8 mouse cellular contexts compared by ENCODE assay signal in the genomic region with DNA sequence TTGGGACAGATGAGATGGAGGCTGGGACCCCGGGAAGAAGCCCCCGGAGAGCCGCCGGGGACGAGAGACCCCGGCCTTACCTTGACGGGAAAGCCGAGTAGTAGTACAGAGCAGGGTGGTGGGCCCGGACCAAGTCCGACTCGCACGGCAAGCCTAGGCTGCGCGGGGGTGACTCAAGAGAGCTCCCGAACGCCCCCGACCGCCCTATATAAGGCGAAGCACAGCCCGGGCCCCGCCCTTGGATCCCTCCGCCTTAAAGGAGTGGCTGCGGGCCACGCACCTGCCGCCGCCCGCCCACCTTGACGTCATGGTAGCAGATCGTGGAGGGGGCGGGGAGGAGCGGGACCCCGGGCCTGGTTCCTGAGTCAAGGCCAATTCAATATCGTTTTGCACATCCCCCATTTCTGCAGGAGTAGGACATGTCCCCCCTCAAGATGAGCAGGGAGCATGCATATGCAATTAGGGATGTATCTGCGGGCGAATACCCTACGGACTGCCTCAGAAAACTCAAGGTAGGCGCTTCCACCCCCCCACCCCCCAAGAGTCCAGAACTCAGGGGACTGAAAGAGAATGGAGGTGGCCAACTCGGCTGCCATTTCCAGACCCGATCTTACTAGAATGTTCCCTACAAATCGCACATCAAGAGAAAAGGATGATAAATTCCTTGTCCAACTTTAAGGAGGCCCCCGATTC. TPM values are rescaled to one million over a fixed set of nuclear protein-coding genes. Genes with fewer than 3 reads are reported as not detected.
A peak's percentile ranks its signal among the peaks of the same experiment; 100 is the strongest.
DNase-seq lines count a peak whose midpoint lies in the region; ATAC-seq lines count a peak whose summit lies in the region.

TSS of gene Hsp90ab1 (minus strand) at position 185 of the 693 bp plus-strand sequence.

- under 1% methylated on average over 35 of the region's 41 CpGs for WGBS in hindbrain, embryonic 16.5 days
- WGBS in macrophage (ENCODE audit: missing documents) = 0% methylated on average over 40 of the region's 41 CpGs

- peak; percentile 82 for ATAC-seq in hindbrain, embryonic 16.5 days

- H3K27me3 ChIP-seq in hindbrain, embryonic 16.5 days (replicated peaks; ENCODE audit: control insufficient read depth, insufficient read depth, low read length) = no peaks in the 10 kb centered on the region

- peak; percentile 98 for DNase-seq in T-cell, adult 2 months (ENCODE audit: low spot score)
- DNase-seq in cerebellum, postnatal 36 days = peak; percentile 98 to 99
- peak; percentile 99 for DNase-seq in gastrocnemius, adult 18-20 months (ENCODE audit: low spot score)
- peak; percentile 99 to 100 for DNase-seq in left cerebral cortex, adult 18-20 months (ENCODE audit: low spot score in 2 of 2)
- peak; percentile 99 for DNase-seq in right cerebral cortex, adult 18-20 months
- peak; percentile 98 for DNase-seq in urinary bladder, postnatal 10 days (ENCODE audit: low spot score)

- peaks cover 20% of the 10 kb centered on the region for H3K4me1 ChIP-seq in hindbrain, embryonic 16.5 days (ENCODE audit: control insufficient read depth, insufficient read depth, low read depth, low read length)

- peak within 1 kb of the TSS; percentile 100 for H3K4me3 ChIP-seq in hindbrain, embryonic 16.5 days (ENCODE audit: low read length)
- H3K4me3 ChIP-seq in macrophage (ENCODE audit: inconsistent target) = peak within 1 kb of the TSS; percentile 73

- H3K36me3 ChIP-seq in hindbrain, embryonic 16.5 days (ENCODE audit: control insufficient read depth, insufficient read depth, low read length) = peaks cover 28% of the 10 kb centered on the region
- peaks cover 32% of the 10 kb centered on the region for H3K36me3 ChIP-seq in macrophage (ENCODE audit: inconsistent target)

- no peaks in the 10 kb centered on the region for H3K9me3 ChIP-seq in hindbrain, embryonic 16.5 days (ENCODE audit: control insufficient read depth, low read length)

- peak within 1 kb of the TSS; percentile 98 for H3K27ac ChIP-seq in hindbrain, embryonic 16.5 days (ENCODE audit: low read depth, low read length)
- peak within 1 kb of the TSS; percentile 94 for H3K27ac ChIP-seq in macrophage

- H3K4me2 ChIP-seq in hindbrain, embryonic 16.5 days (ENCODE audit: low read length) = peak within 1 kb of the TSS; percentile 84

- H3K9ac ChIP-seq in hindbrain, embryonic 16.5 days (ENCODE audit: low read depth, low read length) = peak within 1 kb of the TSS; percentile 99

- peaks cover 40% of the 10 kb centered on the region for H3K79me2 ChIP-seq in macrophage (ENCODE audit: inconsistent target)

RNA-seq across cellular contexts. Expression of gene Hsp90ab1, which starts in this region (rescaled TPM):
- total RNA-seq in gastrocnemius, adult 18-20 months (2021) = 1,000 to 10,000 TPM; 1,074 to 1,224 TPM
- 1,542 and 1,571 TPM in 2 replicates for polyA plus RNA-seq in hindbrain, embryonic 16.5 days (2015; fragmentation: Nextera tagmentation; extraction: Ambion mirVana)
- total RNA-seq in left cerebral cortex, adult 18-20 months (2021) = 1,000 to 10,000 TPM; 1,506 to 1,598 TPM
- total RNA-seq in macrophage (2018; cell fraction: chromatin; rRNA removed) = 100 to 1,000 TPM in 24 of 26 experiments, 10 to 100 TPM in 2; 75.3 to 326 (median 157) TPM
- 1,000 to 10,000 TPM in 1 of 26 experiments, 100 to 1,000 TPM in 25; 478 to 1,021 (median 622) TPM for total RNA-seq in macrophage (2018; cell fraction: cytosol; rRNA removed)
- total RNA-seq in macrophage (2018; cell fraction: nucleus; rRNA removed) = 100 to 1,000 TPM; 134 to 740 (median 322) TPM
- 519 to 1,022 TPM (median 909 TPM) in 3 replicates for polyA plus RNA-seq in macrophage (2018)

Comparison
In these comparisons a context has a peak if more than half of its experiments do, and no peak if none do; other contexts are left out.
1. Peak in every context shown above with its lines: DNase-seq, ATAC-seq, H3K4me3 ChIP-seq and H3K27ac ChIP-seq.